Mouse (Mus musculus): Measurements from ENCODE around the gene Ptcd1.

DNA sequence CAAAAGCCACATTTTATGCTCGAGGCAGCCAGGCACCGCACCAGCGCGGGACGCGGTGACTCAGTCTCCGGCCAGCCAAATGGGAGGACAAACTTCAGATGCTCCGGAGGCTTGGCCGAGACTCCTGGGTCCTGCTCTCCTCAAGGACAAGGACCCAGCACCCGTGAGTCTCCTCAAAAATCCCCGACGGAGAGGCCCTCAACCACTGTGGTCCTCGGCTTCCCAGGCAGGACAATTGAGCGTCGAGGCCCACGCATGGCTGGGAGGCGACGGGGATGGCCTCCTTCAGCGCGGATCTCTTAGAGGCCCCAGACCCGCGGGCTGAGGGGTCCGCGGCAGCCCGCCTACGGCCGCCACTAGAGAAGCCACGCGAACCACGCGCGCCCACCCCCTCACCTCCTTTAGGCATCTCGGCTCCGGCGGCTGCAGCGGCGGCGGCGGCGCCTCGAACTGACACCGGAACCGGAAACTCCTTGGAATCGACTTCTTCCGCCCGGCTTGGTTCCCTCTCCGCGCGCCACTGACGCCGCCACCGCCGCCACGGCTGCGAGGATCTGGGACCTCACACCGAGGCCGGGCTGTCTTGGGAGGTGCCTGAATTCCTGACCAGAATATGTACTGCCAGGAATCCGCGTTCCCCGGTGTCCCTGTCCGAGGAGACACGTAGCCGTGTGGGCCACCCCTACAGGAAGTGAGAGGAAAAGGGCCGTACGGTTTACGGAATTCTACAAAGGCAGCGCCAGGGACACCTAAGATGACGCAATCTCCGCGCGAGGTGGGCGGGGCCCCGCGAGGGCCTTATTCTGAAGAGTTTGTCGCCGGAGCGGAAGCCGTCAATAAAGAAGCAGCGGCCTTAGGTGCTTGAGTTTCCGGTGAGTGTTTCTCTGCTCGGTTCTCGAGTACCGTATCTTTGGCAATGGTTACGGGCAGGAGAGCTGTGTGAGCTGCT is 27.1 kb downstream of the Ptcd1 start, which contains the start of the genes Pdap1 and Bud31:
- peak; percentile 18; the same call in 1 of the 2 replicates for TF ChIP-seq CTCF (IDR thresholded peaks at IDR 0.05; ENCODE audit: low read depth)
- TF ChIP-seq EP300 (IDR thresholded peaks at IDR 0.05; ENCODE audit: low read depth) = peak; percentile 85
